Mouse (Mus musculus) activated CD4-positive, CD25-positive, alpha-beta regulatory T cell, adult 4 months (primary cell): Measurements from ENCODE around the gene Fscn3. TPM values are rescaled to one million over a fixed set of nuclear protein-coding genes. Genes with fewer than 3 reads are reported as not detected.

ENCODE experiments used
- ATAC-seq: one replicate; pipeline ENCODE4 v1.8.0; 2017
- polyA plus RNA-seq, 2 experiments: library from polyadenylated mRNA; unstranded; fragments of 100-300 nt; shearing (Covaris generic); gene quantifications; one replicate each; pipeline ENCODE4 v1.2.1; 2017

The Fscn3 gene
- polyA plus RNA-seq, 2 experiments from 2014 or later, result not detected

GRCm38 (mm10) chr6:28486905-28487304 is 59.3 kb downstream of the Fscn3 start:
- peak; percentile 26 for ATAC-seq

Other genes with a start within 250 kb of the Fscn3 start
- gene Zfp800, start 29.8 kb upstream of the Fscn3 start, polyA plus RNA-seq, result 10 to 100 TPM; 25.2 to 29.9 TPM
- 10 to 100 TPM; 57.7 to 57.8 TPM for gene Arf5, start 4.2 kb upstream of the Fscn3 start, polyA plus RNA-seq
- 1 to 10 TPM; 5.9 to 8.0 TPM for gene Gcc1, start 601 bp downstream of the Fscn3 start, polyA plus RNA-seq
- not detected for gene Pax4, start 21.6 kb downstream of the Fscn3 start, polyA plus RNA-seq
- gene Snd1, start 47.4 kb downstream of the Fscn3 start, polyA plus RNA-seq, result 10 to 100 TPM; 48.2 to 54.6 TPM